Mouse (Mus musculus) CH12.LX (cell line): Measurements from ENCODE around the gene Rgl1. TPM values are rescaled to one million over a fixed set of nuclear protein-coding genes. Genes with fewer than 3 reads are reported as not detected.

ENCODE experiments used
- DNase-seq: peaks from one replicate; pipeline ENCODE4 v3.0.0-alpha.2; 2013; ENCODE audit errors: extremely low read depth
- H3K27ac ChIP-seq: 2 replicates; pipeline ENCODE4 v1.5.1; 2012; ENCODE audit warnings: low read depth, mild to moderate bottlenecking, control low read depth, moderate library complexity; ENCODE audit not compliant: insufficient read depth
- H3K27me3 ChIP-seq: replicated peaks from 2 replicates; pipeline ENCODE3; 2012; ENCODE audit warnings: inconsistent platforms
- H3K36me3 ChIP-seq, 2 experiments: replicated peaks in 1 of 2; 2 replicates each; pipeline versions ENCODE3 to v1.6.1; 2012; ENCODE audit warnings: inconsistent platforms in 1 of 2, low read length in 1 of 2, mild to moderate bottlenecking in 1 of 2, mixed read lengths in 1 of 2, moderate library complexity in 1 of 2; ENCODE audit not compliant: control insufficient read depth in 1 of 2, insufficient read depth in 1 of 2
- H3K4me1 ChIP-seq, 2 experiments: 2 replicates each; pipeline ENCODE4 v1.6.1; 2012; ENCODE audit warnings: inconsistent platforms in 1 of 2, moderate library complexity in 1 of 2; ENCODE audit not compliant: insufficient read depth in 2 of 2, control insufficient read depth in 1 of 2
- H3K4me2 ChIP-seq: 2 replicates; pipeline ENCODE4 v1.6.1; 2012; ENCODE audit warnings: low read depth, mild to moderate bottlenecking, control low read depth; ENCODE audit not compliant: poor library complexity, insufficient read depth, severe bottlenecking
- H3K4me3 ChIP-seq, 3 experiments: fragments of 150-350 bp in 1 of 3; sonication (generic) in 1 of 3; replicated peaks in 1 of 3; 2 replicates each; pipeline versions ENCODE3 to v1.5.1; 2011 to 2012; ENCODE audit warnings: low read depth in 2 of 3, low read length in 2 of 3, mild to moderate bottlenecking in 2 of 3, moderate library complexity in 2 of 3, control low read depth in 1 of 3, improper control_type of control experiment in 1 of 3, inconsistent platforms in 1 of 3, mixed read lengths in 1 of 3; ENCODE audit not compliant: poor library complexity in 1 of 3
- H3K79me2 ChIP-seq: replicated peaks from 2 replicates; pipeline ENCODE4 v1.6.1; 2012; ENCODE audit warnings: mild to moderate bottlenecking, moderate library complexity; ENCODE audit not compliant: control insufficient read depth, poor library complexity, insufficient read depth, severe bottlenecking; ENCODE audit errors: extremely low read depth
- H3K9ac ChIP-seq: 2 replicates; pipeline ENCODE4 v1.6.1; 2012; ENCODE audit warnings: low read depth, mild to moderate bottlenecking, control low read depth, moderate library complexity; ENCODE audit not compliant: insufficient read depth
- H3K9me3 ChIP-seq: replicated peaks from 2 replicates; pipeline ENCODE3; 2012; ENCODE audit warnings: low read length, inconsistent platforms, mixed read lengths
- CHD1 ChIP-seq: IDR thresholded peaks from 2 replicates; pipeline ENCODE4 v1.6.1; 2012; ENCODE audit warnings: low read depth, low read length, improper control_type of control experiment, inconsistent platforms
- CHD2 ChIP-seq: IDR thresholded peaks from 2 replicates; pipeline ENCODE4 v1.6.1; 2011; ENCODE audit warnings: low read length, improper control_type of control experiment
- CTCF ChIP-seq, 2 experiments: IDR thresholded peaks in 1 of 2; conservative IDR thresholded peaks in 1 of 2; 2 replicates each; pipeline ENCODE4 v1.5.1; 2011 to 2012; ENCODE audit warnings: low read depth in 2 of 2, low read length in 2 of 2, improper control_type of control experiment in 1 of 2, inconsistent platforms in 1 of 2, mild to moderate bottlenecking in 1 of 2, moderate library complexity in 1 of 2
- KAT2A ChIP-seq: IDR thresholded peaks from 2 replicates; pipeline ENCODE4 v1.6.1; 2012; ENCODE audit warnings: low read length, improper control_type of control experiment, inconsistent platforms; ENCODE audit not compliant: insufficient replicate concordance
- MEF2A ChIP-seq: IDR thresholded peaks from 2 replicates; pipeline ENCODE4 v1.6.1; 2014; ENCODE audit warnings: low read depth, mild to moderate bottlenecking, inconsistent platforms, low read length, improper control_type of control experiment, borderline replicate concordance
- MYC ChIP-seq: IDR thresholded peaks from 2 replicates; pipeline ENCODE4 v1.6.1; 2011; ENCODE audit warnings: low read depth, mild to moderate bottlenecking, improper control_type of control experiment, low read length
- NRF1 ChIP-seq: IDR thresholded peaks from 2 replicates; pipeline ENCODE4 v1.6.1; 2014; ENCODE audit warnings: low read depth, mild to moderate bottlenecking, inconsistent platforms, low read length, improper control_type of control experiment, moderate library complexity
- PAX5 ChIP-seq: IDR thresholded peaks from 2 replicates; pipeline ENCODE4 v1.6.1; 2012; ENCODE audit warnings: low read length, inconsistent platforms, mixed read lengths
- POLR2A ChIP-seq: IDR thresholded peaks from 2 replicates; pipeline ENCODE4 v1.6.1; 2011; ENCODE audit warnings: low read depth, mild to moderate bottlenecking, improper control_type of control experiment, low read length
- RAD21 ChIP-seq: IDR thresholded peaks from 2 replicates; pipeline ENCODE4 v1.6.1; 2011; ENCODE audit warnings: low read depth, mild to moderate bottlenecking, low read length, improper control_type of control experiment, moderate library complexity
- SIN3A ChIP-seq: IDR thresholded peaks from 2 replicates; pipeline ENCODE4 v1.6.1; 2012; ENCODE audit warnings: low read length, improper control_type of control experiment, inconsistent platforms
- SMC3 ChIP-seq: IDR thresholded peaks from 2 replicates; pipeline ENCODE4 v1.6.1; 2011; ENCODE audit warnings: low read depth, low read length, improper control_type of control experiment
- UBTF ChIP-seq: IDR thresholded peaks from 2 replicates; pipeline ENCODE4 v1.6.1; 2012; ENCODE audit warnings: low read depth, mild to moderate bottlenecking, inconsistent platforms, low read length, improper control_type of control experiment, moderate library complexity
- USF1 ChIP-seq: IDR thresholded peaks from 2 replicates; pipeline ENCODE4 v1.6.1; 2014; ENCODE audit warnings: low read depth, mild to moderate bottlenecking, inconsistent platforms, low read length, improper control_type of control experiment
- USF2 ChIP-seq: conservative IDR thresholded peaks from 2 replicates; pipeline ENCODE4 v1.6.1; 2011; ENCODE audit warnings: low read depth, low read length, improper control_type of control experiment
- ZC3H11A ChIP-seq: IDR thresholded peaks from 2 replicates; pipeline ENCODE4 v1.6.1; 2012; ENCODE audit warnings: low read depth, mild to moderate bottlenecking, inconsistent platforms, low read length, improper control_type of control experiment
- ZMIZ1 ChIP-seq: IDR thresholded peaks from 2 replicates; pipeline ENCODE4 v1.6.1; 2012; ENCODE audit warnings: low read depth, mild to moderate bottlenecking, inconsistent platforms, low read length, improper control_type of control experiment
- dilution Hi-C: fragments of 300-500 bp; cut with MboI; formaldehyde crosslinking; loops from 2 replicates; pipeline ENCODE4 v1.14.3; 2020; ENCODE audit warnings: low sequenced_read_pairs; ENCODE audit not compliant: extremely low pct_unique_long_range_greater_than_20kb, extremely low pct_ligation_motif_present
- in situ Hi-C: fragments of 300-500 bp; cut with MboI; formaldehyde crosslinking; loops from 3 replicates; pipeline ENCODE4 v1.14.3; 2019; ENCODE audit warnings: low sequenced_read_pairs, low pct_ligation_motif_present, low pct_unique_long_range_greater_than_20kb, mixed read lengths
- polyA plus RNA-seq: library from polyadenylated mRNA; unstranded; fragments of >175 nt; gene quantifications from 2 replicates; pipeline ENCODE4 v1.2.1, GENCODE M21; 2012; ENCODE audit warnings: low read depth; ENCODE audit not compliant: insufficient read length
- total RNA-seq, 2 experiments: library from RNA; depleted of rRNA; stranded (reverse); fragments of 300-350 nt in 1 of 2; fragments of >200 nt in 1 of 2; gene quantifications; 2 replicates each; pipeline ENCODE4 v1.2.3; 2012 to 2014

Gene Rgl1
- total and polyA plus RNA-seq, 3 experiments: 0.25 to 1.7 (median 0.74) TPM

- no peak overlapping the region for H3K4me2 ChIP-seq
These were observed 85.0 kb downstream of the Rgl1 start for GRCm38 (mm10) chr1:152681116-152681515.

GRCm38 (mm10) chr1:152678451-152678850 lies 87.7 kb downstream of the Rgl1 start:
- no peak overlapping the region for H3K27ac ChIP-seq
- no peak overlapping the region for H3K4me3 ChIP-seq
- no peaks in the 10 kb centered on the region for H3K79me2 ChIP-seq
- TF ChIP-seq KAT2A (no peak), SMC3 (peak; percentile 26), CTCF (conservative IDR thresholded peaks at IDR 0.05 in 1 of 2, IDR thresholded peaks at IDR 0.05 in 1 of 2; ENCODE audit: low read depth in 2 of 2, low read length in 2 of 2) (peak in 1 of 2 experiments; percentile 53; a peak in 2 of 4 replicates), ZC3H11A (no peak), ZMIZ1 (no peak), POLR2A (no peak), MYC (no peak), PAX5 (no peak), NRF1 (no peak), RAD21 (peak; percentile 31), USF1 (no peak), USF2 (no peak), CHD1 (no peak), SIN3A (no peak), CHD2 (no peak)
- TF ChIP-seq, all 38 proteins: peak for 3
- H3K4me2 ChIP-seq: no peak overlapping the region
- dilution Hi-C loops (no loop called here), in situ Hi-C loops (no loop called here)
- no peak overlapping the region for H3K9ac ChIP-seq
- H3K9me3 ChIP-seq: peaks cover 4% of the 10 kb centered on the region
- DNase-seq: peak; percentile 17
- no peaks in the 10 kb centered on the region for H3K27me3 ChIP-seq
- no peaks in the 10 kb centered on the region for H3K36me3 ChIP-seq
- H3K4me1 ChIP-seq: no peaks in the 10 kb centered on the region

More at GRCm38 (mm10) chr1:152681116-152681515, 85.0 kb downstream of the Rgl1 start:
- H3K36me3 ChIP-seq: no peaks in the 10 kb centered on the region
- no peaks in the 10 kb centered on the region for H3K9me3 ChIP-seq
- H3K4me1 ChIP-seq: no peaks in the 10 kb centered on the region
- dilution Hi-C loops: no loop called here
- H3K79me2 ChIP-seq: no peaks in the 10 kb centered on the region
- H3K4me3 ChIP-seq: no peak overlapping the region
- in situ Hi-C loops: no loop called here
- no peaks in the 10 kb centered on the region for H3K27me3 ChIP-seq
- no peak for DNase-seq
- H3K27ac ChIP-seq: no peak overlapping the region
- no peak overlapping the region for H3K9ac ChIP-seq
- TF ChIP-seq MEF2A (no peak), UBTF (no peak)
